Mouse (Mus musculus): Measurements from ENCODE around the gene Mep1a.

DNA sequence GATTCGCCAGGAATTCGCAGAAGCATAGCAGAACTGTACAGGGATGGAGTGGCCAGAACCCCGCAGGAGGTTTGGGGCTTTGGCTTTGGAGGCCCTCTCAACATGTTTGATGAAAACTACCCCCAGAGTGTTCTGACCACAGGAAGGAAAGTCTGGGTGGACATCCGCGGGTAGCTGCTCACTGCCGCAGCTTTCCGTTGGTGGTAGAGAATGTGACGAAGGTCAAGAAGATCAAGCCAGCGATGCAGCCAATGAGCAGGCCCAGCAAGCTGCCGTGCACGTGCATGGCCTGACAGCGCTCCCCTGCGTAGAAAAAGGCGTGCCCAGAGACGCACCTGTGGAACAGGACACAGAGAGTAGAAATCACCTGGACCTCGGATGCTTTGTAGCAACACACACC, 27.8 kb downstream of the Mep1a start:
- no peak for TF ChIP-seq CTCF (IDR thresholded peaks at IDR 0.05; ENCODE audit: low read depth)
- TF ChIP-seq EP300 (IDR thresholded peaks at IDR 0.05; ENCODE audit: low read depth) = no peak

All from liver, postnatal 0 days (tissue).